Mouse (Mus musculus) embryonic fibroblast, embryonic 13.5 days (primary cell): ENCODE measurements around the gene 3110040M04Rik. TPM values are rescaled to one million over a fixed set of nuclear protein-coding genes. Genes with fewer than 3 reads are reported as not detected.

Source experiments
- H3K27ac ChIP-seq: 2 replicates; pipeline ENCODE4 v1.5.1; 2012; ENCODE audit warnings: low read length, control low read depth, inconsistent platforms; ENCODE audit not compliant: insufficient read depth
- H3K4me1 ChIP-seq: 2 replicates; pipeline ENCODE4 v1.6.1; 2011; ENCODE audit warnings: low read length; ENCODE audit not compliant: control insufficient read depth, insufficient read depth
- H3K4me3 ChIP-seq: 2 replicates; pipeline ENCODE4 v1.5.1; 2011; ENCODE audit warnings: mild to moderate bottlenecking, control low read depth, low read length; ENCODE audit not compliant: insufficient read depth
- CTCF ChIP-seq: IDR thresholded peaks from 2 replicates; pipeline ENCODE4 v1.5.1; 2011; ENCODE audit warnings: mild to moderate bottlenecking, control low read depth, low read length, moderate library complexity, borderline replicate concordance; ENCODE audit not compliant: insufficient read depth
- POLR2A ChIP-seq: IDR thresholded peaks from 2 replicates; pipeline ENCODE4 v1.6.1; 2011; ENCODE audit warnings: low read depth, mild to moderate bottlenecking, control low read depth, low read length, moderate library complexity
- polyA plus RNA-seq: library from polyadenylated mRNA; stranded (reverse); fragments of >200 nt; gene quantifications from 2 replicates; pipeline ENCODE4 v1.2.4, GENCODE M21; 2011; ENCODE audit warnings: low read depth; ENCODE audit not compliant: missing spikeins, insufficient read length

3110040M04Rik gene
- polyA plus RNA-seq, 1 experiment: not detected

- Histone ChIP-seq H3K27ac (no peak overlapping the region), H3K4me3 (no peak overlapping the region), H3K4me1 (peaks cover 6% of the 10 kb centered on the region; the same call in 1 of the 2 replicates)
- no peak for TF ChIP-seq CTCF
- no peak for TF ChIP-seq POLR2A
These were observed 19.5 kb downstream of the 3110040M04Rik start for GRCm38 (mm10) chr1:151223377-151223776.

GRCm38 (mm10) chr1:151224536-151224935, 20.6 kb downstream of the 3110040M04Rik start:
- TF ChIP-seq CTCF (no peak), POLR2A (no peak)
- Histone ChIP-seq H3K4me3 (no peak overlapping the region), H3K4me1 (peaks cover 6% of the 10 kb centered on the region; the same call in 1 of the 2 replicates), H3K27ac (no peak overlapping the region)

GRCm38 (mm10) chr1:151227506-151227905, 23.6 kb downstream of the 3110040M04Rik start:
- Histone ChIP-seq H3K27ac (peak overlapping the region; percentile 13; the same call in 1 of the 2 replicates), H3K4me3 (no peak overlapping the region), H3K4me1 (peaks cover 6% of the 10 kb centered on the region; the same call in 1 of the 2 replicates)
- no peak for TF ChIP-seq CTCF
- TF ChIP-seq POLR2A: no peak

GRCm38 (mm10) chr1:151228320-151228989, 24.5 kb downstream of the 3110040M04Rik start:
- Histone ChIP-seq H3K4me1 (peaks cover 6% of the 10 kb centered on the region), H3K27ac (no peak overlapping the region), H3K4me3 (no peak overlapping the region)
- TF ChIP-seq CTCF (no peak), POLR2A (no peak)

- H3K27ac ChIP-seq: no peak overlapping the region
- peaks cover under 1% of the 10 kb centered on the region; the same call in 1 of the 2 replicates for H3K4me1 ChIP-seq
- TF ChIP-seq POLR2A: no peak
- no peak for TF ChIP-seq CTCF
- no peak overlapping the region for H3K4me3 ChIP-seq
These were observed 28.4 kb downstream of the 3110040M04Rik start for GRCm38 (mm10) chr1:151232346-151232745.

- Histone ChIP-seq H3K4me3 (no peak overlapping the region), H3K4me1 (no peaks in the 10 kb centered on the region; the same call in 1 of the 2 replicates), H3K27ac (no peak overlapping the region)
- TF ChIP-seq CTCF: no peak
- no peak for TF ChIP-seq POLR2A
These were observed 29.8 kb downstream of the 3110040M04Rik start for GRCm38 (mm10) chr1:151233756-151234155.

- Histone ChIP-seq H3K27ac (no peak overlapping the region), H3K4me3 (no peak overlapping the region), H3K4me1 (no peaks in the 10 kb centered on the region; the same call in 1 of the 2 replicates)
- TF ChIP-seq CTCF: no peak
- TF ChIP-seq POLR2A: no peak
These were observed 31.7 kb downstream of the 3110040M04Rik start for GRCm38 (mm10) chr1:151235574-151235973.

GRCm38 (mm10) chr1:151236141-151236930, 32.4 kb downstream of the 3110040M04Rik start:
- Histone ChIP-seq H3K4me1 (no peaks in the 10 kb centered on the region; the same call in 1 of the 2 replicates), H3K27ac (peak overlapping the region; percentile 24), H3K4me3 (no peak overlapping the region)
- no peak for TF ChIP-seq CTCF
- TF ChIP-seq POLR2A: no peak

- H3K27ac ChIP-seq: no peak overlapping the region
- no peak for TF ChIP-seq POLR2A
- TF ChIP-seq CTCF: no peak
- H3K4me1 ChIP-seq: no peaks in the 10 kb centered on the region
- no peak overlapping the region for H3K4me3 ChIP-seq
These were observed 33.9 kb downstream of the 3110040M04Rik start for GRCm38 (mm10) chr1:151237780-151238179.

GRCm38 (mm10) chr1:151243332-151243731, 39.4 kb downstream of the 3110040M04Rik start:
- H3K27ac ChIP-seq: no peak overlapping the region
- no peak overlapping the region for H3K4me3 ChIP-seq
- H3K4me1 ChIP-seq: no peaks in the 10 kb centered on the region
- no peak for TF ChIP-seq CTCF
- TF ChIP-seq POLR2A: no peak

- H3K27ac ChIP-seq: no peak overlapping the region
- TF ChIP-seq POLR2A (no peak), CTCF (no peak)
- no peaks in the 10 kb centered on the region for H3K4me1 ChIP-seq
- no peak overlapping the region for H3K4me3 ChIP-seq
These were observed 40.1 kb downstream of the 3110040M04Rik start for GRCm38 (mm10) chr1:151244013-151244412.
